Mouse (Mus musculus): ENCODE data around the gene Mfsd2a.

The Mfsd2a gene

DNA sequence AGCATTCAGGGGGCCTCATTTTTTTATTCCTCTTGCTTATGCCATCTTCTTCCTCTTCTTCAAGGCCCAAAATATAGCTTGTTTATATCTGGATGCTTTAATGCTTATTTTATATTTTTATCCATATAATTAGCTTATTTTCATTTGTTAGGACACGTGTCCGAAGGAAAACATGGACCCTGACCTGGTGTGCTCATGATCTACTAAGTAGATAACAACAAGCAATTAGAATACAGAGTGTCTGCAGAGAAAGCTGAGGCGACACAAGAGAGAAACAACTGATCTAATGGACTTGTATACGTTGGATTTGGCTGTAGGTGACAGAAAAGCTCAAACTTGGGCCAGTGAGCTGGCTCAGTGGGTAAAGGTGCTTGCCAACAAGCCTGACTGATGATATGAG, 15.9 kb upstream of the Mfsd2a start:
- no peak for DNase-seq

- no peak for DNase-seq
These were observed 14.1 kb upstream of the Mfsd2a start for GRCm38 (mm10) chr4:122974976-122975520.

- DNase-seq = no peak
These were observed 11.1 kb upstream of the Mfsd2a start for GRCm38 (mm10) chr4:122972056-122972455.

DNA sequence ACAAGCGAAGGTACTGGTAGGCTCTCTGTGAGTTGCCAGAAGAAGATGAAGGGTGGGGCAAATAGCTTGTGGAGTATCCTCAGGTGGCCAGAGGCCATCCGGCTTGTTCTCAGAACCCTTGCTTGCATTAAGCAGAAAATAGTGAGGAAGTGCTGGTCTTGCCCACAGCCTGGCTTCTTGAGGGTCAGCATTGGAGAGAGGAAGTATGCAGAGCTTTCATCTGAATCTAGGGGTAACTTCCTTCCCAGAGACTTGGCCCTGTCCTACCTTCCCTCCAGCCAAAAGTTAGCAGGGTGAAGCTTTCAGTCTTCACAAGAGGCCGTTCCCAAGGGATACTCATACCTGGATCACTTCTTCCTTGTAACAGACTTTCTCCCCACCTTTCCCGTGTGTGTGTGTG, 10.7 kb upstream of the Mfsd2a start:
- no peak for DNase-seq

DNA sequence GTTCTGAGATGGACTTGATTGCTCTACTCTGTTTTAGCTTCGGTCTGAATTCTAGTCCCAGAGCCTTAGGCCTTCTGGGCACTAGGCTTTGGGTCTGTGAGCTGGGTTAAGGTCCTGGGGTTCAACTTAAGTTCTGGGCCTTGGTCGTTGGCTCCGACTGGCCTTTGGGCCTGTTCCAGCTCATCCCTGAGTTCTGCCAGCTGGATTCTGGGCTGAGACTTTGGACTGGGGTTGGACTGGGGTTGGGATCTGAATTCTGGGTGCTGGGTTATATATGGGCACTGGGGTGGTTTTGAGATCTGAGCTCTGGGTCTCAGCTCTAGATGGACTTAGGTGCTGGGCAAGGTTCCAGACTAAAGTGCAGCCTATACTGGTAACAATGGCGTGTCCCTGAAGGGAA, 10.2 kb upstream of the Mfsd2a start:
- DNase-seq = no peak

DNA sequence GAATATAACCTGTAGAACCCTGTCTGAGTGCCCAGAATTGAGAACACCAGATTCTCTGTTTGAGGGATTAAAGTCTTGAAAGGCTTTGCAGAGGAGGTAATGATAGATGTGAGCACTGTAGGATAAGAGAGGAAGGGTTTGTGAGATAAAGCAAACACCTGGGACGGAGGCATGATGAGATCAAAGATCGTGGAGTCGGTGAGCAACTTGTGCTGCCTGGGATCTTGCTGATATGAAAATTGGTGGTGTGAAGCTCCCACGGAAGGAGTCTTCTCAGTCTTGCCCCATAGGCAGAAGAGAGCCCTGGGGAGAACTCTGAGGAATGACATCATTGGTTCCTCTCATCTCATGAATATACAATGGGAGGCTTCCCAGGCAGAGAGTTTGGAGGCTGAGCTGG, 7.1 kb upstream of the Mfsd2a start:
- DNase-seq = no peak

- no peak for DNase-seq
These were observed 1.8 kb upstream of the Mfsd2a start for GRCm38 (mm10) chr4:122962751-122963150.

- DNase-seq = no peak
These were observed 601 bp upstream of the Mfsd2a start for GRCm38 (mm10) chr4:122961589-122961988.

DNA sequence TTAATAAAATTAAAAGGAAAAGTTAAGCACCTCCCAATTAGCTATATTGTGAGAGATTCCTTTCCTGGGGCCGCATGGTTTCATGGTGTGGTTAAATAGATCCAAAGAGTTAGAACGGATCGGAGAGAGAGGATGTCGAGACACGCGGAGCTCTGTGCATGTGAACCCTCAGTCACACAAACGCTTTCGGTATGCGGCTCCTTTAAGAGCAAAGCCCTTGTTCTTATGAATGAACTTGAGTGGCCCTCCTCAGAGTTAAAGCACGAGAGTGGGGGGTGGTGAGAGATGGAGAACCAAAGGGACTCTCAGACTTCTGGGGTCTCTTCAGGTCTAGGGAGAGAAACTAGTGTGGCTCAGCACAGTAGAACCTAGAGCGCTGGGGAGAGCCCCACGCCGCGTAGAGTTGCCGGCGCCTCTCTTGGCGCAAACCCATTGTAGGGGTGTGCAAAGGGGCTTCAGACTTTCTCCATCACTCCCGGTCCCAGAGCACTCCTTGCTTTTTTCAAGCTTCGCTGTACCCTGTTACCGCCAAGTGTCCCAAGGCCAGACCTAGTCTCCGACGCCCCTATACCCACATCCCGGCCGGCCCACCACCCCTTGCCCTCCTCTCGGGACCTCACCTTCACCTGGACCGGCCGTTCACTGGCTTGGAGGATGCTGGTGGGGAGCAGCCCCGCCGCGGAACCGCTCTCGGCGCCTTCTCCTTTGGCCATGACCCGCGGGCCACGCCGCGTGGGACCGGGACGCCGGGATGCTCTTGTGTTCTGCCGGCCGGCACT, 478 bp downstream of the Mfsd2a start:
- no peak for DNase-seq

- DNase-seq = no peak
These were observed 1.2 kb downstream of the Mfsd2a start for GRCm38 (mm10) chr4:122959816-122960215.

DNA sequence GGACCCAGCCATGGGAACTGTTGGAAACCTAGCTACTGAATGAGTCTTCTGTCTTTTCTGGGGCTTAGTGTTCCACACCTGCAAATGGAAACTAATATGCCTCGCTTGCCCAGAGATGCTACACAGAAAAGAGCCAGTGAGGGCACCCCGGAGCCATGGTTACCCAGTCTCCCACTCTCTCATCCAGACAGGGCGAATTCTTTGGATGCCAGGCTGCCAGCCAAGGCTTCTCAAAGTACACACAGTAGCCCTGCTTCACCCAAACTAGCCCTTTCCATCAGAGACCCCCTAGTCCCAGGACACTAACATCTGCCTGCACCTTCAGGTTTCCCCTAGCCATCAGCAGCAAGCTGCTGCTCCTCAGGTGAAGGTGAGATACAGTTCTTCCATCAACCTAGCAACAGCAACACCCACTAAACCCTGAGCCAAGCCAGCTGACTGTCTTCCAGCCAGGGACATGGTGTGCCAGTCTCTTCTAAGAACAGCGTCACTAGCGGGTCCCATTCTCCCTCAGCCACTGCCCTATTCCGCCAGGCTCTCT, 2.4 kb downstream of the Mfsd2a start:
- DNase-seq = peak; percentile 62

GRCm38 (mm10) chr4:122956301-122956700, 4.7 kb downstream of the Mfsd2a start:
- DNase-seq = no peak

DNA sequence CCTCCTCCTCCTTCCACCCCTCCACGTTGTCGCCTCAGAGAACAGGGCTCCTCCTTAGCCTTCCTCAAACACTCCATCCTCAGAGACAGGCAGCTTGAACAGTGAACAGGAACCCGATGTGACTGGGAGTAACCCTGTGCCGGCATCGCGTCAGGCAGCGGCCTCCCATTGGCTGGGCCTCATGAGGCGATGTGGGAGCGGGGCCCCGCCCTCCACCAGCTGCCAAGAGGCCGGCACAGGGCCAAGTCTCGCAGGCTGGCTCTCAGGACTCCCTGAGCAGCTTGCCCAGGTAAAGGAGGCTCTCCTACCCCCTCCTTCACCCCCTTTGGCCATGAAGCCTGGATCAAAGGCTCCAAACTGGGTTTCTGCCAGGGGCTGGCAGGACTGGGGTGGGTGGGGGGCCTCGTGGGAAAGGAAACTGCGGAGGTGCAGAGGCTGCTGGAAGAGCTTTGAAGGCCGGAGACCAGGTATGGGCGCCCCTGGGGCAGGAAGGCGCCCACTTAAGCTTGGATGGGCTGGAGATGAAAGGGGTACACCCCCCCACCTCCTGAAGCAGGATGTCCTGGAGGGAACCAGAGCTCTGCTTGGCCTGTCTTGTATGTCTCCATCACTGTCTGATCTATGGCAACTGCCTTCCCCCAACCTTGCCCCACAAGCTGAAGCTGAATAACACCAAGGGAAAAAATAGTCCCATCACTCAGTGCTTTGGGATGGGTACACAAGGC, 5.4 kb downstream of the Mfsd2a start:
- DNase-seq = peak; percentile 91

DNA sequence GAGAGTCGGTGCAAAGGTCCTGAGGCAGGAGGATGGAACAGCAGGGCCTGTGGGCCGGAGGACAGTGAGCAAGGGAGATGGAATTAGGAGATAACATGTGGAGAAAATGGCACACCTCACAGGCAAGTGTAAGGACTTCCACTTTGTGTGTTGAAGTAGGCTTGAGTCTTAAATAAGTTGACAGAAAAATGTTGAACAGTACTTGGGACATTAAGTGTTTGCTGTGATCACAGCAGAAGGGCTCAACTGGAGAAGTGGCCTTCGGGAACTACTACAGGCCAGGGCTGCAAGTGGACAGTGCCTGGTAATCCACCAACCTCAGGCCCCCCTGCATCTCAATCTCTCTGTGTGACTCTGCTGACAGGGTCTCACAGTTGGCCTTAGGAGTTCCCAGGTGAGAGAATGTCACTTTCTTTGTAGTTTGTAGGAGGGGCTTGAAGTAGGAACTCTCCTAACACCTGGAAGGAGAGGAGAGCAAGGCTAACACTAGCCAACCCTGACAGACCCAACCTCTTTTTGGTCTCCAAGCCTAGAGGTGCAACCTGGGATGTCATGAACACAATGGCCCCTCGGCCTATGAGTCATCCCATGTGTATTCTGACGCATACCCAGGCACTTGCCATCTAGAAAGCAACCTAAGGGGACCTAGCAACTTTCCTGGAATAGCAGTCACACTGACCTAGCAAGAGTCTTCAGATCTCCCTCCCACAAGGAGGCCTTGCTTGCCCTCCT, 6.1 kb downstream of the Mfsd2a start:
- DNase-seq = no peak

DNA sequence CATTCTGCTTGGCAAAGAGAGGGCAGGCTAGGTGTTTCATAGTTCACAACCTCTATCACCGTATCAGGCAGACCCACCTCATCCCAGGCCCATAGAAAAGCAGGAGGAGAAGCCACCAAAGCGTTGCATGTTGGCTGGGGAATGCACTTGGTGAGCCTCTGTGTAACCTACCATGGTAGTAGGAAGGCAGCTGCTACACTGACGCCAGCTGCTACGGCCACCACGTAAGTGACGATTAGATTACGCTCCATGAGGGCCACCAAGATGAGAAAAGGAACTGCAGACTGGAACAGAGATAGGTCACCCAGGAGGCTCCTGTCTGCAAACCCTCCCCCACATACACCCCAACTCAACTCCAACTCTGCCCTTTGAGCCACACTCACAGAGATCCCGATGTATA, 11.9 kb downstream of the Mfsd2a start:
- DNase-seq = no peak

GRCm38 (mm10) chr4:122947223-122947622, 13.8 kb downstream of the Mfsd2a start:
- no peak for DNase-seq

DNA sequence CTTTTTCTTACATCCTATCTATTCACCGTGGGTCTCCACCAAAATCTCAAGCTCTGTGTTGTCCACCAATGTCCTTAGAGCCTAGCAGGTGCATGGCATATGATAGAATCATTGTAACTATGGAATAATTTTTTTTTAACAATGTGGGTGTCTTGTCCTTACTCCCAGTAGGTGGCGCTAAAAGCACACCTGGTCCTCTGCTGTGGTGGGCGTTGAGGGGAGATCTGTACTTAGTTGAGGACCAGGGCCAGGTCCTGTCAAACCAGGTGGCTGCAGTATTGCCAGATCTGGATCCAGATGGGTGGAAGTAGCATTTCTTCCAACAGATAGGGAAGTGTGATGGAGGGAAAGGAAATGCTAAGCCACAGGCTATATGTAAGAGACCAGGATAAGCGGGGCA, 16.6 kb downstream of the Mfsd2a start:
- DNase-seq = peak; percentile 24

GRCm38 (mm10) chr4:122939048-122939796, 21.8 kb downstream of the Mfsd2a start:
- DNase-seq = no peak

DNA sequence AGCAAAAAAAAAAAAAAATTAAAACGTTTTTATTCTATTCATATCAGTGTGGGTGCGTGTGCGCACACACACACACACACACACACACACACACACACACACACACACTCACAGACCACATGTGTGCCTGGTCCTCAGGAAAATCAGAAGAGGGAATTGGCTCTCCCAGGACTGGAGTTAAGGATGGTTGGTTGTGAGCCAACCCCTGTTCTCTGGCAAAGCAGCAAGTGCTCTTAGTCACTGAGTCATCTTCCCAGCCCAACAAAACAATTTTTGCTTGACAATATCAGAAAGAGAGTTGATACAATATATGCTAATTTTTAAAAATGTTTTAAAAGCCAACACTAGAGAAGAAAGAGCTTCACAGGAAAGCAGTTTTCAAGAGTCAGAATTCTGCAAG, 23.5 kb downstream of the Mfsd2a start:
- DNase-seq = peak; percentile 64

DNA sequence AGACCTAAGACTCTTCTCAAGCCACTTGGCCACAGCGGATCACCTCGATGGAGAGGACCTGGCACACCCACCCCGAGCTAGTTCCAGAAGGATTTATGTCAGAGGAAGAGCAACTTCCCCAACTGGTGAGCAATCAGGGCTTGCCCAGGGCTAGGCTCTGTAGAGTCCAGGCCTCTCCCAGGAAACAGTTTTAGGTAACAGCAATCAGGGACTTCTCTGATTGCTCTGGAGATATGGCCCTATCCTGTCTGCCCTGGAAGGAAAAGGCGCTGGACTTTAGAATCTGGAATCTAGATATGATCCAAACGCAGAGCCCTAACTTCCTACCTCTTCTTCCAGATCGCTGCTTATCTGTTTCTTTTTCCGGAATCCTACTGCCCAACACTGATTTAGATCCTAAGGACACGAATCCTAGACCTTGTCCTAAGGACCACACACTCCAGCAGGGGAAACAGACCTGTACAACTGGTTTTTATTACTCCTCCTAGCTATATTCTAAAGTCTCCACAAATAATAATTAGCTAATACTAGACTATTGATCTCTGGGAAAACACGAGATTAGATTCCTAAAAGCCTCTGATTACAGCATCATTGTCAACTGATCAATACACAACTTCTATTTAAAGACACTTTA, 25.4 kb downstream of the Mfsd2a start:
- DNase-seq = no peak

DNA sequence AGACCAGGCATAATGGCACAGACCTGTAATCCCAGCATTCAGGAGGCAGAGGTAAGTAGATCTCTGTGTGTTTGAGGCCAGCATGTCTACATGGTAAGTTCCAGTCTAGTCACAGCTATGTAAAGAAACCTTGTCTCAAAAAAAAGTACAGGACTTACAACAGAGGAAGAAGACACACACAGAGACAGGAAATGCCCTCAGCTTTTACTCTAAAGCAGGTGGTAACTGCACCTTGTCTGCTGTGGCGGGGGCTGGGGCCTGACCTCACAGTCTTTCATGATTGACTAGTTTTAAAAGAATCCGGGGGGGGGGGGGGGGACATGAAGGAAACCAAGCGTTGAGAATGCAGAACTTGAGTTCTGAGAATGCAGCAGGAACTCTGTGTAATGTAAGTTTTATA, 27.1 kb downstream of the Mfsd2a start:
- DNase-seq = no peak

DNA sequence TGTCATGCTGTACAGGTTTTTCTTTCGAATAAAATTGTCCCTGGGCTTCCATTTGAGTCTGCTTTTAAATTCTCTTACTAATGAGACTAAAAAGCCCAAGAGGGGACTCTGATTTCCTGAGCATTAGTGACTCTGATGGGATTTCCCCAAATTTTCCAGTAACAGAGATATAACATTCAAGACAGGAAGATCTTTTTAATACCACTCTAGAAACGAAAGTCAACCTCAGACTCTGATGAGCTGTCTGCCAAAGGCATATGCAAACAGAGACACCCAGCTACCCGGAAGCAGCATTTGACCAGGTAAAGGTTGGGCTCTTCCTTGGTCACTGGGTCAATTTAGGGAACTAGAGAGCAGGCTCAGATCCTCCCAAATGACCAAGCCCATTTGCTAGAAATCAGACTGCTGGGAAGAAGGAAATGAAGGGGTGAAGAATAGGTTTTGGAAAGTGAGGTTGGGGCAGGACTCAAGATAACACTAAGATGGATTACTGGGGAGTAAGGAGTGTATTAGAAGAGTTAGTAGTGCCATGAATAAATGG, 27.9 kb downstream of the Mfsd2a start:
- no peak for DNase-seq
